Mouse (Mus musculus): ENCODE results near the gene Emc10. TPM values are rescaled to one million over a fixed set of nuclear protein-coding genes. Genes with fewer than 3 reads are reported as not detected.

Gene Emc10
- polyA plus RNA-seq, 1 experiment from 2014 or later: 138 TPM

- H3K4me1 ChIP-seq: peaks cover 15% of the 10 kb centered on the region
- no peak overlapping the region; the same call in 1 of the 2 replicates for H3K9ac ChIP-seq (replicated peaks)
- peak overlapping the region; percentile 36 for H3K4me2 ChIP-seq (replicated peaks)
- peaks cover 15% of the 10 kb centered on the region; the same call in 1 of the 2 replicates for H3K27me3 ChIP-seq
- H3K4me3 ChIP-seq: no peak overlapping the region
- H3K27ac ChIP-seq (replicated peaks): no peak overlapping the region
- no peaks in the 10 kb centered on the region for H3K36me3 ChIP-seq
- peak; percentile 64 for ATAC-seq (replicated peaks)
- WGBS: 2% methylated on average over 20 of the region's 20 CpGs
- H3K9me3 ChIP-seq: no peaks in the 10 kb centered on the region
Observed at GRCm38 (mm10) chr7:44521710-44522109, 25.4 kb upstream of the Emc10 start.

GRCm38 (mm10) chr7:44520990-44521389 lies 24.7 kb upstream of the Emc10 start:
- Histone ChIP-seq H3K27ac (replicated peaks) (no peak overlapping the region), H3K4me1 (peaks cover 15% of the 10 kb centered on the region), H3K27me3 (peaks cover 15% of the 10 kb centered on the region; the same call in 1 of the 2 replicates), H3K4me2 (replicated peaks) (no peak overlapping the region), H3K9me3 (no peaks in the 10 kb centered on the region), H3K4me3 (no peak overlapping the region), H3K9ac (replicated peaks) (no peak overlapping the region), H3K36me3 (no peaks in the 10 kb centered on the region)
- ATAC-seq (replicated peaks): no peak
- 59% methylated on average over 3 of the region's 3 CpGs for WGBS

GRCm38 (mm10) chr7:44519240-44519913 lies 23.0 kb upstream of the Emc10 start:
- Histone ChIP-seq H3K9ac (replicated peaks) (no peak overlapping the region), H3K27ac (replicated peaks) (no peak overlapping the region), H3K27me3 (peaks cover 19% of the 10 kb centered on the region; the same call in 1 of the 2 replicates), H3K9me3 (no peaks in the 10 kb centered on the region), H3K4me1 (peaks cover 5% of the 10 kb centered on the region), H3K4me3 (no peak overlapping the region), H3K4me2 (replicated peaks) (no peak overlapping the region), H3K36me3 (no peaks in the 10 kb centered on the region)
- no peak for ATAC-seq (replicated peaks)
- WGBS: 76% methylated on average over 9 of the region's 9 CpGs

GRCm38 (mm10) chr7:44507491-44507890 lies 11.2 kb upstream of the Emc10 start:
- no peak overlapping the region for H3K9ac ChIP-seq (replicated peaks)
- no peak overlapping the region for H3K27ac ChIP-seq (replicated peaks)
- H3K4me3 ChIP-seq: no peak overlapping the region
- H3K9me3 ChIP-seq: no peaks in the 10 kb centered on the region
- H3K27me3 ChIP-seq: no peaks in the 10 kb centered on the region
- no peaks in the 10 kb centered on the region for H3K36me3 ChIP-seq
- no peaks in the 10 kb centered on the region for H3K4me1 ChIP-seq
- H3K4me2 ChIP-seq (replicated peaks): no peak overlapping the region
- no peak for ATAC-seq (replicated peaks)

- WGBS: 37% methylated on average over 5 of the region's 5 CpGs
- H3K4me3 ChIP-seq: no peak overlapping the region
- no peak overlapping the region for H3K4me2 ChIP-seq (replicated peaks)
- peaks cover 10% of the 10 kb centered on the region for H3K4me1 ChIP-seq
- H3K27ac ChIP-seq (replicated peaks): no peak overlapping the region
- H3K36me3 ChIP-seq: no peaks in the 10 kb centered on the region
- H3K9me3 ChIP-seq: no peaks in the 10 kb centered on the region
- no peaks in the 10 kb centered on the region for H3K27me3 ChIP-seq
- ATAC-seq (replicated peaks): 0 out of 2 replicates have a peak, but pooled peaks have one; percentile 38
- no peak overlapping the region for H3K9ac ChIP-seq (replicated peaks)
Observed at GRCm38 (mm10) chr7:44501563-44502115, 5.3 kb upstream of the Emc10 start.

- 59% methylated on average over 20 of the region's 20 CpGs for WGBS
Observed at GRCm38 (mm10) chr7:44500046-44500445, 3.7 kb upstream of the Emc10 start.

GRCm38 (mm10) chr7:44498922-44499321 lies 2.6 kb upstream of the Emc10 start:
- Histone ChIP-seq H3K27me3 (no peaks in the 10 kb centered on the region), H3K4me2 (replicated peaks) (no peak overlapping the region), H3K4me1 (peaks cover 29% of the 10 kb centered on the region), H3K9ac (replicated peaks) (no peak overlapping the region), H3K27ac (replicated peaks) (no peak overlapping the region), H3K4me3 (no peak overlapping the region), H3K9me3 (no peaks in the 10 kb centered on the region), H3K36me3 (0 out of 2 replicates have a peak, but pooled peaks cover 2% of the 10 kb centered on the region)
- ATAC-seq (replicated peaks): no peak
- 85% methylated on average over 1 of the region's 1 CpGs for WGBS

More at GRCm38 (mm10) chr7:44500046-44500445, 3.7 kb upstream of the Emc10 start:
- no peak overlapping the region for H3K4me3 ChIP-seq
- no peak overlapping the region for H3K4me2 ChIP-seq (replicated peaks)
- ATAC-seq (replicated peaks): no peak
- H3K4me1 ChIP-seq: peaks cover 18% of the 10 kb centered on the region
- no peaks in the 10 kb centered on the region for H3K9me3 ChIP-seq
- no peak overlapping the region for H3K27ac ChIP-seq (replicated peaks)
- no peaks in the 10 kb centered on the region for H3K36me3 ChIP-seq
- H3K9ac ChIP-seq (replicated peaks): no peak overlapping the region
- no peaks in the 10 kb centered on the region for H3K27me3 ChIP-seq

GRCm38 (mm10) chr7:44497361-44498055 lies 1.2 kb upstream of the Emc10 start:
- 85% methylated on average over 10 of the region's 10 CpGs for WGBS
- peak overlapping the region; percentile 64 for H3K4me3 ChIP-seq
- H3K36me3 ChIP-seq: peaks cover 10% of the 10 kb centered on the region; the same call in 1 of the 2 replicates
- ATAC-seq (replicated peaks): no peak
- no peaks in the 10 kb centered on the region for H3K9me3 ChIP-seq
- H3K9ac ChIP-seq (replicated peaks): peak overlapping the region; percentile 89
- peak overlapping the region; percentile 77 for H3K4me2 ChIP-seq (replicated peaks)
- peaks cover 34% of the 10 kb centered on the region for H3K4me1 ChIP-seq
- H3K27me3 ChIP-seq: no peaks in the 10 kb centered on the region
- 0 out of 2 replicates have a peak overlapping the region, but pooled peaks have one; percentile 83 for H3K27ac ChIP-seq (replicated peaks)

- H3K27me3 ChIP-seq: no peaks in the 10 kb centered on the region
- peaks cover 34% of the 10 kb centered on the region for H3K4me1 ChIP-seq
- H3K4me3 ChIP-seq: peak overlapping the region; percentile 64
- WGBS: 1% methylated on average over 26 of the region's 26 CpGs
- no peaks in the 10 kb centered on the region for H3K9me3 ChIP-seq
- peaks cover 17% of the 10 kb centered on the region for H3K36me3 ChIP-seq
- peak overlapping the region; percentile 89 for H3K9ac ChIP-seq (replicated peaks)
- ATAC-seq (replicated peaks): no peak
- H3K27ac ChIP-seq (replicated peaks): peak overlapping the region; percentile 83
- peak overlapping the region; percentile 77 for H3K4me2 ChIP-seq (replicated peaks)
Observed at GRCm38 (mm10) chr7:44496771-44497109, 411 bp upstream of the Emc10 start.

GRCm38 (mm10) chr7:44495086-44495485 lies 1.2 kb downstream of the Emc10 start:
- Histone ChIP-seq H3K27me3 (no peaks in the 10 kb centered on the region), H3K4me3 (peak overlapping the region; percentile 64), H3K9ac (replicated peaks) (peak overlapping the region; percentile 89), H3K9me3 (no peaks in the 10 kb centered on the region), H3K4me1 (peaks cover 34% of the 10 kb centered on the region), H3K36me3 (peaks cover 32% of the 10 kb centered on the region), H3K4me2 (replicated peaks) (peak overlapping the region; percentile 63), H3K27ac (replicated peaks) (no peak overlapping the region)
- no peak for ATAC-seq (replicated peaks)
- 78% methylated on average over 7 of the region's 7 CpGs for WGBS

GRCm38 (mm10) chr7:44494681-44495080 lies 1.6 kb downstream of the Emc10 start:
- H3K27ac ChIP-seq (replicated peaks): no peak overlapping the region
- no peak overlapping the region for H3K4me2 ChIP-seq (replicated peaks)
- no peaks in the 10 kb centered on the region for H3K9me3 ChIP-seq
- H3K9ac ChIP-seq (replicated peaks): no peak overlapping the region
- no peak overlapping the region for H3K4me3 ChIP-seq
- H3K27me3 ChIP-seq: no peaks in the 10 kb centered on the region
- peaks cover 34% of the 10 kb centered on the region for H3K4me1 ChIP-seq
- 96% methylated on average over 12 of the region's 12 CpGs for WGBS
- no peak for ATAC-seq (replicated peaks)
- peaks cover 36% of the 10 kb centered on the region for H3K36me3 ChIP-seq

- WGBS: 95% methylated on average over 21 of the region's 21 CpGs
- H3K4me2 ChIP-seq (replicated peaks): no peak overlapping the region
- no peak for ATAC-seq (replicated peaks)
- no peak overlapping the region for H3K27ac ChIP-seq (replicated peaks)
- H3K36me3 ChIP-seq: peaks cover 47% of the 10 kb centered on the region
- peaks cover 30% of the 10 kb centered on the region for H3K4me1 ChIP-seq
- no peak overlapping the region for H3K4me3 ChIP-seq
- no peak overlapping the region for H3K9ac ChIP-seq (replicated peaks)
- no peaks in the 10 kb centered on the region for H3K9me3 ChIP-seq
- H3K27me3 ChIP-seq: no peaks in the 10 kb centered on the region
Observed at GRCm38 (mm10) chr7:44492166-44492826, 4.0 kb downstream of the Emc10 start.
